Mouse (Mus musculus) adrenal gland, adult 18-20 months (tissue): Measurements from ENCODE around the gene Flt3l. TPM values are rescaled to one million over a fixed set of nuclear protein-coding genes. Genes with fewer than 3 reads are reported as not detected.
"Not testable (repeated sequence)": the region's sequence is repeated elsewhere in the genome, so short reads cannot be mapped to it uniquely, and the experiment has no call there.

Experiments
- DNase-seq, 2 experiments: peaks; one replicate each; pipeline ENCODE4 v3.0.0; 2021 to 2022; ENCODE audit warnings: low spot score in 2 of 2
- long read RNA-seq, 2 experiments: library from polyadenylated mRNA; stranded (forward); transcript quantifications; one replicate each; pipeline ENCODE4 v2.0.0; 2021
- total RNA-seq, 2 experiments: library from RNA; stranded (reverse); gene quantifications; 1 replicate in 1 of 2; 2 replicates in 1 of 2; pipeline ENCODE4 v1.2.3; 2021

Flt3l gene
- total RNA-seq: 10 to 100 TPM; 20.6 to 26.8 TPM
- long read RNA-seq, experiment 1, partial matches to known transcripts: 1 of 5 reads
- long read RNA-seq, experiment 1, other reads (novel, unspliced or antisense): 4 of 5 reads
- long read RNA-seq, experiment 2, partial matches to known transcripts: 2 of 7 reads
- long read RNA-seq, experiment 2, other reads (novel, unspliced or antisense): 4 of 7 reads

- peak; percentile 93 to 94 for DNase-seq
Observed at GRCm38 (mm10) chr7:45135993-45136567, at the start of gene Flt3l, which contains the start of gene Gm45713. Gene Flt3l, minus strand, starts transcription at chr7:45136432. Gene Gm45713, minus strand, starts transcription at chr7:45136231.

GRCm38 (mm10) chr7:45185921-45186320 is 49.7 kb upstream of the Flt3l start:
- DNase-seq: no peak

- no peak for DNase-seq
Observed at GRCm38 (mm10) chr7:45183672-45184071, 47.4 kb upstream of the Flt3l start.

GRCm38 (mm10) chr7:45182606-45183005 is 46.4 kb upstream of the Flt3l start:
- DNase-seq: no peak

GRCm38 (mm10) chr7:45182199-45182601 is 46.0 kb upstream of the Flt3l start:
- peak; percentile 76 to 79 for DNase-seq

GRCm38 (mm10) chr7:45181540-45181939 is 45.3 kb upstream of the Flt3l start:
- DNase-seq: no peak

- DNase-seq: no peak
Observed at GRCm38 (mm10) chr7:45180896-45181477, 44.8 kb upstream of the Flt3l start, which contains the start of gene Pth2. Gene Pth2, plus strand, starts transcription at chr7:45180995.

- DNase-seq: no peak
Observed at GRCm38 (mm10) chr7:45179469-45179868, 43.2 kb upstream of the Flt3l start, which contains the start of gene Gfy. Gene Gfy, minus strand, starts transcription at chr7:45179569.

GRCm38 (mm10) chr7:45178550-45178949 is 42.3 kb upstream of the Flt3l start:
- no peak for DNase-seq

- DNase-seq: no peak
Observed at GRCm38 (mm10) chr7:45176356-45176755, 40.1 kb upstream of the Flt3l start.

GRCm38 (mm10) chr7:45175929-45176328 is 39.7 kb upstream of the Flt3l start:
- DNase-seq: no peak

- DNase-seq: no peak
Observed at GRCm38 (mm10) chr7:45175398-45175797, 39.2 kb upstream of the Flt3l start.

GRCm38 (mm10) chr7:45174567-45175280 is 38.5 kb upstream of the Flt3l start:
- no peak for DNase-seq

- not testable (repeated sequence) for DNase-seq
Observed at GRCm38 (mm10) chr7:45173772-45174171, 37.5 kb upstream of the Flt3l start.

- DNase-seq: no peak
Observed at GRCm38 (mm10) chr7:45172974-45173373, 36.7 kb upstream of the Flt3l start.

- no peak for DNase-seq
Observed at GRCm38 (mm10) chr7:45169495-45169894, 33.3 kb upstream of the Flt3l start.

GRCm38 (mm10) chr7:45168656-45169055 is 32.4 kb upstream of the Flt3l start:
- no peak for DNase-seq

- DNase-seq: no peak
Observed at GRCm38 (mm10) chr7:45167761-45168445, 31.7 kb upstream of the Flt3l start.

GRCm38 (mm10) chr7:45166950-45167401 is 30.7 kb upstream of the Flt3l start:
- no peak for DNase-seq

- no peak for DNase-seq
Observed at GRCm38 (mm10) chr7:45165701-45166100, 29.5 kb upstream of the Flt3l start.

GRCm38 (mm10) chr7:45164833-45165232 is 28.6 kb upstream of the Flt3l start:
- DNase-seq: no peak
